Mouse (Mus musculus) hindbrain, embryonic 11.5 days (tissue): ENCODE results near the gene Pakap. TPM values are rescaled to one million over a fixed set of nuclear protein-coding genes. Genes with fewer than 3 reads are reported as not detected.
A peak's percentile ranks its signal among the peaks of the same experiment; 100 is the strongest.
"Not testable (repeated sequence)": the region's sequence is repeated elsewhere in the genome, so short reads cannot be mapped to it uniquely, and the experiment has no call there.

Experiments used
- ATAC-seq: fragments of 200-750 bp; cut with Nextera tagmentation; 2 replicates; pipeline ENCODE4 v1.8.0; 2017; ENCODE audit warnings: mild to moderate bottlenecking, moderate TSS enrichment, moderate library complexity; ENCODE audit not compliant: low FRiP score
- DNase-seq: peaks from one replicate; pipeline ENCODE4 v3.0.0-alpha.2; 2015; ENCODE audit warnings: low spot score
- H3K27ac ChIP-seq: fragments of 300-500 bp; sonication (generic); 2 replicates; pipeline ENCODE4 v1.5.1; 2014; ENCODE audit warnings: mild to moderate bottlenecking, low read depth, low read length
- H3K27me3 ChIP-seq: fragments of 300-500 bp; sonication (generic); 2 replicates; pipeline ENCODE4 v1.6.1; 2014; ENCODE audit warnings: mild to moderate bottlenecking, low read length, moderate library complexity, mixed read lengths; ENCODE audit not compliant: control insufficient read depth, insufficient read depth
- H3K36me3 ChIP-seq: fragments of 300-500 bp; sonication (generic); 2 replicates; pipeline ENCODE4 v1.6.1; 2014; ENCODE audit warnings: mild to moderate bottlenecking, low read length, moderate library complexity, mixed read lengths; ENCODE audit not compliant: control insufficient read depth, insufficient read depth
- H3K4me1 ChIP-seq: fragments of 300-500 bp; sonication (generic); replicated peaks from 2 replicates; pipeline ENCODE4 v1.6.1; 2014; ENCODE audit warnings: low read length, mixed read lengths; ENCODE audit not compliant: control insufficient read depth, insufficient read depth
- H3K4me2 ChIP-seq: fragments of 300-500 bp; sonication (generic); replicated peaks from 2 replicates; pipeline ENCODE4 v1.6.1; 2014; ENCODE audit warnings: mild to moderate bottlenecking, low read depth, low read length
- H3K4me3 ChIP-seq: fragments of 300-500 bp; sonication (generic); 2 replicates; pipeline ENCODE4 v1.5.1; 2014; ENCODE audit warnings: low read depth, low read length
- H3K9ac ChIP-seq: fragments of 300-500 bp; sonication (generic); 2 replicates; pipeline ENCODE4 v1.6.1; 2014; ENCODE audit warnings: low read depth, low read length
- H3K9me3 ChIP-seq: fragments of 300-500 bp; sonication (generic); 2 replicates; pipeline ENCODE4 v1.6.1; 2016; ENCODE audit warnings: low read length; ENCODE audit not compliant: control insufficient read depth
- WGBS: fragments of 180-500 bp; shearing (Covaris S2); extraction: QIAGEN DNeasy Blood & Tissue Kit; methylation state at CpG from one replicate; pipeline ENCODE4 v1.1.7; 2014; 5-methylcytosine and 5-hydroxymethylcytosine counted together
- polyA plus RNA-seq: library from polyadenylated mRNA; unstranded; fragments of >200 nt; fragmentation: Nextera tagmentation; extraction: Ambion mirVana; gene quantifications from 2 replicates; pipeline ENCODE4 v1.2.1, GENCODE M21; 2014

Gene Pakap
- polyA plus RNA-seq, 1 experiment from 2014 or later: 24.7 TPM

- 16% methylated on average over 6 of the region's 6 CpGs for WGBS
- ATAC-seq: peak; percentile 68; the same call in 1 of the 2 replicates
- H3K4me3 ChIP-seq: no peak overlapping the region
Observed at GRCm38 (mm10) chr4:57879804-57880357, 311.9 kb downstream of the Pakap start.

DNA sequence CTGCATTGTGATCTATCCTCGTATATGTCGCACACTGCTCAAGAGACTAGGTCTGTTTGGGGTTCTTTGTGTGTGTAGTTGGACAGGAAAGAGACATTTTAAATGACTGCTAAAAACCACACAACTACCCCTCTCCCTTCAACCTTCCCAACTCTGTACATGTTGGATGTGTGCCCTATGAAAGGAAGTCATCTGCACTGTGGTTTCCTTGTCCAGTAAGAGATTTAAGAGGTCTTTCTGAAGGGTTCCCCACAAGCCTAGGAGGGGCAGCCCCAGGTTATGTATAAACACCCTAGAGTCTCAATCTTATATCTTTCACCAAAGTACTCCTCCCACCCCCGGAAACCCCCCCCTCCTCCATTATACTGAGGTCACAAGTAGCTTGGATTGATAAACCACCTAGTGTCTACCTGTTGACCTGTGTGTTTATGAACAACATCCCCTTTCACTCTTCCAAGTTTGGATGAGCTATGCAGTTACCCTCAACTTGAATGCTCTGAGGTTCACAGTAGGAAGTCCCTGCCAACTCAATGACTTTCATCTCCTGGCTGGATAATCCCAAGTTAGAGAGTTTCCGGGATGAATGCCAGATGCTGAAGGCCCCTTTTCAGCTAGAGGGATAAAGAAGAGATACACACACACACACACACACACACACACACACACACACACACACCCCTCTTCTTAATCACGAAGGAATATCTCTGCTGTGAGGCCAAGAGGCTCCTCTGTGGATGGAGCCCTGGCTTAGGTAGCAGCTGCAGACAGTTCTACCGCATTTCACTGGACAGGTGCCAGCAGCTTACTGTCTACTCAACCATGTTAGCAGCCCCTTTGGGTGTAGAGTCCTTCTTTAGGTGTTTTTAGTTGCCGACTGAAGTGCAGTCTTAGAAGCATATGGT is 315.8 kb downstream of the Pakap start:
- H3K27me3 ChIP-seq: no peaks in the 10 kb centered on the region
- DNase-seq: no peak
- H3K9me3 ChIP-seq: no peaks in the 10 kb centered on the region
- no peak overlapping the region for H3K27ac ChIP-seq
- WGBS: 86% methylated on average over 7 of the region's 7 CpGs
- no peak overlapping the region for H3K4me2 ChIP-seq
- H3K4me1 ChIP-seq: no peaks in the 10 kb centered on the region; the same call in 1 of the 2 replicates
- no peaks in the 10 kb centered on the region for H3K36me3 ChIP-seq
- H3K4me3 ChIP-seq: no peak overlapping the region
- ATAC-seq: no peak
- H3K9ac ChIP-seq: no peak overlapping the region

More at GRCm38 (mm10) chr4:57879804-57880357, 311.9 kb downstream of the Pakap start:
- DNase-seq: peak; percentile 88
- H3K4me2 ChIP-seq: no peak overlapping the region
- H3K9me3 ChIP-seq: no peaks in the 10 kb centered on the region
- H3K27me3 ChIP-seq: no peaks in the 10 kb centered on the region
- no peak overlapping the region for H3K27ac ChIP-seq
- H3K4me1 ChIP-seq: no peaks in the 10 kb centered on the region
- no peaks in the 10 kb centered on the region for H3K36me3 ChIP-seq
- no peak overlapping the region for H3K9ac ChIP-seq

DNA sequence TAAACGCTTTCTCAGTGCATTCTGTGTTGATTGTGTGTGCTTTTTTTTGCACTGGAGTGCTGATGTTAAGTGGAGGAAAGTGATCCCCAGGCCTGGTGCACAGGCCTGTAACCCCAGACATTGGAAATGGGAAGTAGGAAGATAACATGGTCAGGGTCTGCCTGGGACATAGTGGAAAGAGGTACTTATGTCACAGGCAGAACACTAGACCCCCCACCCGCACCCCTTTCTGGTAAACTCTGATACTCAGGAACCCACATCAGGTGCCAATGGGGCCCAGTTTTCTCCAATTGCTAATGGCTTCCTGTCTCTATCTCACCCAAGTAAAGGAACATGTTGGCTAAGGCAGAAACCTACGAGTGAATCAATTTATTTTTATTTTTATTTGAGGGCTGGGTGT is 316.5 kb downstream of the Pakap start:
- no peaks in the 10 kb centered on the region for H3K9me3 ChIP-seq
- H3K36me3 ChIP-seq: no peaks in the 10 kb centered on the region
- no peak overlapping the region for H3K4me2 ChIP-seq
- 84% methylated on average over 3 of the region's 3 CpGs for WGBS
- DNase-seq (no peak), ATAC-seq (no peak)
- no peaks in the 10 kb centered on the region; the same call in 1 of the 2 replicates for H3K4me1 ChIP-seq
- no peak overlapping the region for H3K27ac ChIP-seq
- no peaks in the 10 kb centered on the region for H3K27me3 ChIP-seq
- no peak overlapping the region for H3K4me3 ChIP-seq
- no peak overlapping the region for H3K9ac ChIP-seq

- Histone ChIP-seq H3K4me2 (no peak overlapping the region), H3K27ac (no peak overlapping the region), H3K9me3 (no peaks in the 10 kb centered on the region), H3K27me3 (no peaks in the 10 kb centered on the region), H3K4me1 (no peaks in the 10 kb centered on the region; the same call in 1 of the 2 replicates), H3K9ac (no peak overlapping the region), H3K4me3 (no peak overlapping the region), H3K36me3 (no peaks in the 10 kb centered on the region)
- ATAC-seq: no peak
- DNase-seq: no peak
- WGBS: 59% methylated on average over 2 of the region's 2 CpGs
Observed at GRCm38 (mm10) chr4:57885186-57885585, 317.2 kb downstream of the Pakap start.

DNA sequence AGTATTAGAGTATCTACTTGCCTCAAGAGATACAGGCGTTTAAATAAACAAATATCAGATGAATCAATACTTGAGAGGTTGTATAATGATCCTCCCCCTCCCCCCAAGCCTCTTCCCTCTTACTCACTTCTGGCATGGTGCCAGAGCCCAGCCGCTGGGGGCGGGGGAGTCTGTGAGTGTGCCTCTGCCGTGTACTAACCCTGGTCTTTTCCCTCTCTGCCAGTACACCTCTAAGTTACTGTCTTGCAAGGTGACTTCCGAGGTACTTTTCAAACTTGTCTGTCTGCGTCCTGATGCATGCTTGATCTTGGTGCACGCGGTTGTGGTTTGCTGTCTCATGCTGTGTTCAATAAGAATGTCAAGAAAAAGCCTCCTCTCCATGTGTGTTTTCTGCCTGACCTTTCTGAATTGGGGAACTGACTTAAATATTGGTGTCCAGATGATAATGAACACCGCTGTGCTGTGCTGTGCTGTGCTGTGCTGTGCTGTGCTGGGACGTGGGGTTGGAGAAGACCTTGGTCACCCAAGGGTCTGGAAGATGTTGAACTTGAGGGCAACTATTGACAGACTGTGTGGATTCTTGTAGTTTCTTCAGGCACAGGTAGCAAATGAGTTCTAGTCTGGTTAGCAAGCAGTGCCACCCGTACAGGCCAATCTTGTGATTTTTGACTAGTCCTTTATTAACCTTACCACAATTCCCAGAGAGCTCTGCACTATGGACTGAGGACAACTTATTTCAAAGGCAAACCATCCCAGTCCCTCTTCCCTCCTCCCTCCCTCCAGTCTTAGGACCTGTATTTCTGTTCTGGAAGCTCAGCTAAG is 318.3 kb downstream of the Pakap start:
- H3K4me3 ChIP-seq: no peak overlapping the region
- peak; percentile 59 for DNase-seq
- ATAC-seq: peak; percentile 68
- H3K27ac ChIP-seq: no peak overlapping the region
- H3K36me3 ChIP-seq: no peaks in the 10 kb centered on the region
- H3K27me3 ChIP-seq: no peaks in the 10 kb centered on the region
- H3K9ac ChIP-seq: no peak overlapping the region
- no peaks in the 10 kb centered on the region for H3K9me3 ChIP-seq
- H3K4me2 ChIP-seq: no peak overlapping the region
- peaks cover 5% of the 10 kb centered on the region; the same call in 1 of the 2 replicates for H3K4me1 ChIP-seq
- 71% methylated on average over 11 of the region's 11 CpGs for WGBS

GRCm38 (mm10) chr4:57886888-57887230 is 318.9 kb downstream of the Pakap start:
- Histone ChIP-seq H3K27me3 (no peaks in the 10 kb centered on the region), H3K4me2 (no peak overlapping the region), H3K27ac (no peak overlapping the region), H3K36me3 (no peaks in the 10 kb centered on the region), H3K4me3 (no peak overlapping the region), H3K9ac (no peak overlapping the region), H3K9me3 (no peaks in the 10 kb centered on the region), H3K4me1 (peaks cover 6% of the 10 kb centered on the region; the same call in 1 of the 2 replicates)
- 94% methylated on average over 3 of the region's 3 CpGs for WGBS
- ATAC-seq (no peak), DNase-seq (no peak)

- ATAC-seq (no peak), DNase-seq (no peak)
- 94% methylated on average over 2 of the region's 2 CpGs for WGBS
Observed at GRCm38 (mm10) chr4:57888246-57888645, 320.3 kb downstream of the Pakap start.

GRCm38 (mm10) chr4:57888978-57889377 is 321.0 kb downstream of the Pakap start:
- not testable (repeated sequence) for ATAC-seq

More at GRCm38 (mm10) chr4:57888246-57888645, 320.3 kb downstream of the Pakap start:
- H3K27ac ChIP-seq: no peak overlapping the region
- no peak overlapping the region for H3K4me3 ChIP-seq
- H3K9me3 ChIP-seq: no peaks in the 10 kb centered on the region
- no peaks in the 10 kb centered on the region for H3K36me3 ChIP-seq
- H3K27me3 ChIP-seq: no peaks in the 10 kb centered on the region
- no peak overlapping the region for H3K9ac ChIP-seq
- no peak overlapping the region for H3K4me2 ChIP-seq
- H3K4me1 ChIP-seq: peaks cover 8% of the 10 kb centered on the region; the same call in 1 of the 2 replicates

More at GRCm38 (mm10) chr4:57888978-57889377, 321.0 kb downstream of the Pakap start:
- H3K4me2 ChIP-seq, H3K9me3 ChIP-seq, H3K36me3 ChIP-seq, H3K27me3 ChIP-seq, H3K4me1 ChIP-seq, H3K9ac ChIP-seq, H3K4me3 ChIP-seq, H3K27ac ChIP-seq, DNase-seq: not testable (repeated sequence)
- WGBS: 91% methylated on average over 1 of the region's 1 CpGs
